Mouse (Mus musculus) cortical plate, adult 2 months (tissue): ENCODE measurements around the gene H2-DMa.

ENCODE experiments used
- CTCF ChIP-seq: fragments of 200-500 bp; IDR thresholded peaks from 2 replicates; pipeline ENCODE4 v1.5.1; 2011; ENCODE audit warnings: mild to moderate bottlenecking, control low read depth, low read length; ENCODE audit not compliant: insufficient read depth; ENCODE audit errors: extremely low read depth
- POLR2A ChIP-seq: fragments of 200-500 bp; IDR thresholded peaks from 2 replicates; pipeline ENCODE4 v1.6.1; 2011; ENCODE audit warnings: mild to moderate bottlenecking, low read length, control low read depth; ENCODE audit not compliant: insufficient read depth; ENCODE audit errors: extremely low read depth

DNA sequence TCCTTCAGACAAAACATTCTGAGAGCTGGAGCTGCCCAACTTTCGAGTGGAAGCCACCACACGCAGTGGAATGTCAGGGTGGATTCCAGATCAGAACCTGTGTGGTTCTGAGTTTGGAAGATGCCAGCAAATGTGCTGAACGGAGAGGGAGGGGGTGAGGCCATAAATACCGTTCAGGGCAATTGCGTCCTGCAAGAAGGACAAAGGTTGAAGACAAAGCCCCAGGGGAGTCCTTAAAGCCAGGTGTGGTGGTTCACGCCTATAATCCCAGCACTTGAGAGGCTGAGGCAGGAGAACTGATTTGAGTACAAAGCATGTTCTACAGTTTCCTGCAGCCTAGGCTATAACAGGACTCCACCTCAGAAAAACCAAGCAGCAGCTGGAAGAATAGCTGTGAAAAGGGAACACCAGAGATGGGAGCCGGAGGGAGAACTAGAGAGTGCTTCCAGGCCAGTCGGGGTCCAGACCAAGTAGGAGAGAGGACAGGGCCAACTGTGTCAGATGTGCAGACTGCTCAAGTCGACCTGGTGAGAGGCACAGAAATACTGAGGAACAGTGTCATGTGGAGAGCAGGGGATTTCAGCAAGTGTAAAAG lies 7.6 kb downstream of the H2-DMa start:
- TF ChIP-seq POLR2A (no peak), CTCF (no peak)
